Mouse (Mus musculus) cerebellum, adult 8-10 months (tissue): ENCODE measurements around the gene Snx30.
"Not testable (repeated sequence)": the region's sequence is repeated elsewhere in the genome, so short reads cannot be mapped to it uniquely, and the experiment has no call there.

Experiments used
- DNase-seq: peaks from one replicate; pipeline ENCODE4 v3.0.0; 2022

Snx30 gene

GRCm38 (mm10) chr4:59805181-59805967 is at the start of gene Snx30:
Gene Snx30, plus strand, starts transcription at chr4:59805840.
- DNase-seq, result peak; percentile 92

GRCm38 (mm10) chr4:59756332-59757082 is 49.1 kb upstream of the Snx30 start:
- peak; percentile 79 for DNase-seq

GRCm38 (mm10) chr4:59757452-59758435 is 47.9 kb upstream of the Snx30 start:
- DNase-seq, result no peak

- no peak for DNase-seq
Observed at GRCm38 (mm10) chr4:59760016-59760415, 45.6 kb upstream of the Snx30 start.

GRCm38 (mm10) chr4:59760636-59761364 is 44.8 kb upstream of the Snx30 start:
- DNase-seq, result no peak

- DNase-seq, result no peak
Observed at GRCm38 (mm10) chr4:59761365-59761729, 44.3 kb upstream of the Snx30 start.

GRCm38 (mm10) chr4:59764950-59765349 is 40.7 kb upstream of the Snx30 start:
- no peak for DNase-seq

- no peak for DNase-seq
Observed at GRCm38 (mm10) chr4:59765385-59766005, 40.1 kb upstream of the Snx30 start.

- no peak for DNase-seq
Observed at GRCm38 (mm10) chr4:59767717-59768116, 37.9 kb upstream of the Snx30 start.

GRCm38 (mm10) chr4:59772171-59772879 is 33.3 kb upstream of the Snx30 start:
- no peak for DNase-seq

- DNase-seq, result no peak
Observed at GRCm38 (mm10) chr4:59777828-59778227, 27.8 kb upstream of the Snx30 start.

GRCm38 (mm10) chr4:59780568-59780967 is 25.1 kb upstream of the Snx30 start:
- DNase-seq, result no peak

- no peak for DNase-seq
Observed at GRCm38 (mm10) chr4:59782853-59783684, 22.6 kb upstream of the Snx30 start.

- DNase-seq, result peak; percentile 95
Observed at GRCm38 (mm10) chr4:59783685-59784279, 21.9 kb upstream of the Snx30 start.

- no peak for DNase-seq
Observed at GRCm38 (mm10) chr4:59785412-59785811, 20.2 kb upstream of the Snx30 start.

- DNase-seq, result peak; percentile 83
Observed at GRCm38 (mm10) chr4:59786661-59787060, 19.0 kb upstream of the Snx30 start.

- DNase-seq, result no peak
Observed at GRCm38 (mm10) chr4:59787126-59787525, 18.5 kb upstream of the Snx30 start.

GRCm38 (mm10) chr4:59789015-59789414 is 16.6 kb upstream of the Snx30 start:
- no peak for DNase-seq

- DNase-seq, result not testable (repeated sequence)
Observed at GRCm38 (mm10) chr4:59793626-59794025, 12.0 kb upstream of the Snx30 start.

GRCm38 (mm10) chr4:59794116-59794515 is 11.5 kb upstream of the Snx30 start:
- no peak for DNase-seq
